Mouse (Mus musculus) E14TG2a.4 (cell line): ENCODE measurements around the gene Patl1.

ENCODE experiments used
- CTCF ChIP-seq: conservative IDR thresholded peaks from 2 replicates; pipeline ENCODE4 v1.5.1; 2014; ENCODE audit warnings: low read length
- NANOG ChIP-seq: IDR thresholded peaks from 2 replicates; pipeline ENCODE4 v1.6.1; 2014; ENCODE audit warnings: borderline replicate concordance, low read length, mixed read lengths
- POU5F1 ChIP-seq: IDR thresholded peaks from 2 replicates; pipeline ENCODE4 v1.6.1; 2014; ENCODE audit warnings: low read length, borderline replicate concordance

- no peak for TF ChIP-seq CTCF
- no peak for TF ChIP-seq POU5F1
- TF ChIP-seq NANOG = no peak
Measured at GRCm38 (mm10) chr19:11992441-11993029, 80.3 kb downstream of the Patl1 start.
